Mouse (Mus musculus) heart, embryonic 14.5 days (tissue): Measurements from ENCODE around the gene Washc3. TPM values are rescaled to one million over a fixed set of nuclear protein-coding genes. Genes with fewer than 3 reads are reported as not detected.

ENCODE experiments used
- ATAC-seq: fragments of 200-750 bp; cut with Nextera tagmentation; 2 replicates; pipeline ENCODE4 v1.8.0; 2017; ENCODE audit warnings: low read depth, moderate TSS enrichment; ENCODE audit not compliant: insufficient number of reproducible peaks, insufficient read depth, low FRiP score
- H3K27ac ChIP-seq, 2 experiments: fragments of 200-500 bp in 1 of 2; fragments of 300-500 bp in 1 of 2; sonication (generic) in 1 of 2; replicated peaks in 1 of 2; 2 replicates each; pipeline ENCODE4 v1.5.1; 2012 to 2014; ENCODE audit warnings: low read depth in 2 of 2, low read length in 2 of 2, control low read depth in 1 of 2, mild to moderate bottlenecking in 1 of 2, mixed read lengths in 1 of 2; ENCODE audit not compliant: control insufficient read depth in 1 of 2, insufficient read depth in 1 of 2
- H3K27me3 ChIP-seq: fragments of 300-500 bp; sonication (generic); 2 replicates; pipeline ENCODE4 v1.6.1; 2014; ENCODE audit warnings: mild to moderate bottlenecking, low read length, control low read depth; ENCODE audit not compliant: control insufficient read depth, insufficient read depth
- H3K36me3 ChIP-seq: fragments of 300-500 bp; sonication (generic); 2 replicates; pipeline ENCODE4 v1.6.1; 2014; ENCODE audit warnings: mild to moderate bottlenecking, control low read depth, low read length, mixed read lengths; ENCODE audit not compliant: control insufficient read depth, insufficient read depth
- H3K4me1 ChIP-seq, 2 experiments: fragments of 200-500 bp in 1 of 2; fragments of 300-500 bp in 1 of 2; sonication (generic) in 1 of 2; 2 replicates each; pipeline ENCODE4 v1.6.1; 2012 to 2014; ENCODE audit warnings: low read length in 2 of 2, control low read depth in 1 of 2, mixed read lengths in 1 of 2; ENCODE audit not compliant: control insufficient read depth in 2 of 2, insufficient read depth in 2 of 2
- H3K4me2 ChIP-seq: fragments of 300-500 bp; sonication (generic); 2 replicates; pipeline ENCODE4 v1.6.1; 2014; ENCODE audit warnings: mild to moderate bottlenecking, low read length
- H3K4me3 ChIP-seq, 2 experiments: fragments of 200-500 bp in 1 of 2; fragments of 300-500 bp in 1 of 2; sonication (generic) in 1 of 2; 2 replicates each; pipeline ENCODE4 v1.5.1; 2012 to 2014; ENCODE audit warnings: low read length in 2 of 2, mild to moderate bottlenecking in 2 of 2, control low read depth in 1 of 2, low read depth in 1 of 2, moderate library complexity in 1 of 2; ENCODE audit not compliant: control insufficient read depth in 1 of 2, insufficient read depth in 1 of 2
- H3K9ac ChIP-seq: fragments of 300-500 bp; sonication (generic); 2 replicates; pipeline ENCODE4 v1.6.1; 2014; ENCODE audit warnings: mild to moderate bottlenecking, low read length
- H3K9me3 ChIP-seq: fragments of 300-500 bp; sonication (generic); 2 replicates; pipeline ENCODE4 v1.6.1; 2016; ENCODE audit warnings: low read length, control low read depth; ENCODE audit not compliant: control insufficient read depth
- WGBS: fragments of 180-500 bp; shearing (Covaris S2); extraction: QIAGEN DNeasy Blood & Tissue Kit; methylation state at CpG from one replicate; pipeline ENCODE4 v1.1.7; 2014; 5-methylcytosine and 5-hydroxymethylcytosine counted together
- polyA plus RNA-seq: library from polyadenylated mRNA; unstranded; fragments of >200 nt; fragmentation: Nextera tagmentation; extraction: Ambion mirVana; gene quantifications from 2 replicates; pipeline ENCODE4 v1.2.1, GENCODE M21; 2014

Gene Washc3
- polyA plus RNA-seq, 1 experiment from 2014 or later, result 55.0 TPM

DNA sequence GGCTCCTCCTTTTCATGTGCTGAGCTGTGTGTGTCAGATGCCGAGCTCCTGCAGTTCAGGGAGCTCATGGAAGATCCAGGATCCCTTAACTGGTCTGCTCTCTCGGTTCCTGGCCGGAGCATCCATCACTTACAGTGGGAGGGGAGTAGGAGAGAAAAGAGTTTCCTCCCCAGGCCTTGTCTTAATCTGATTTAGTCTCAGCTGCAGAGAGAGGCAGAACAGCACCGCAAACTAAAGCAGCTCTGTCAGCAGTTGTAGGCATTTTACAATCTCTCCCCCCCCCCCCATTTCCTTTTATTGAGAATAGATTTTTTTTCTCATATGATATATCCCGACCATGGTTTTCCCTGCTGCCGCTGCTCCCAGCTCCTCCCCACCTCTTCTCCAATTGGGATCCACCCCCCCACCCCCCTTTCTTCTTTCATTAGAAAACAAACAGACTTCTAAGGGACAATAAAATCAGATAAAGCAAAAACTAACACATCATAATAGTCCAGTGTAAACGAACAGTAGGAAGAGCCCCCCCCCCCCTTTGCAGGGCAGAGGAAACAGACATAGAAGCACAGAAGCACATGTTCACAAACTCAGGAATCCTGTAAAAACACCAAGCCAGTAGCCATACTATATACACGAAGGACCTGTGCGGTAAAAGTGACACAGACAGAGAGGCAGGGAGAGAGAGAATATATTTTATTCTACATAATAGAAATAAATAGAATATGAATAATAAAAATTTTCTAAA is 51.4 kb downstream of the Washc3 start:
- Histone ChIP-seq H3K27ac (no peak overlapping the region), H3K27me3 (no peaks in the 10 kb centered on the region), H3K4me1 (no peaks in the 10 kb centered on the region), H3K36me3 (no peaks in the 10 kb centered on the region), H3K9ac (no peak overlapping the region), H3K4me3 (no peak overlapping the region), H3K9me3 (no peaks in the 10 kb centered on the region), H3K4me2 (no peak overlapping the region)
- no peak for ATAC-seq
- 54% methylated on average over 9 of the region's 9 CpGs for WGBS

DNA sequence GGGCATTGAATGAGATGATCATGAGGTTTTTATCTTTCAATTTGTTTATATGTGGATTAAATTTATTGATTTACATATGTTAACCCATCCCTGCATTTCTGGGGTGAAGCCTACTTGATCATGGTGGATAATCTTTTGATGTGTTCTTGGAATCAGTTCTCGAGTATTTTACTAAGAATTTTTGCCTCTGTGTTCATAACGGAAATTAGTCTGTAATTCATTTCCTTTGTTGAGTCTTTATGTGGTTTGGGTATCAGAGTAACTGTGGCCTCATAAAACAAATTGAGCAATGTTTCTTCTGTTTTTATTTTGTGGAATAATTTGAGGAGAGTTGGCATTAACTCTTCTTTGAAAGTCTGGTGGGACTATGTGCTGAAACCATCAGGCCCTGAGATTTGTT is 54.7 kb downstream of the Washc3 start:
- Histone ChIP-seq H3K36me3 (no peaks in the 10 kb centered on the region), H3K9ac (no peak overlapping the region), H3K4me1 (no peaks in the 10 kb centered on the region), H3K4me3 (no peak overlapping the region), H3K27me3 (no peaks in the 10 kb centered on the region), H3K9me3 (no peaks in the 10 kb centered on the region), H3K4me2 (no peak overlapping the region), H3K27ac (no peak overlapping the region)
- 87% methylated on average over 2 of the region's 2 CpGs for WGBS
- no peak for ATAC-seq

DNA sequence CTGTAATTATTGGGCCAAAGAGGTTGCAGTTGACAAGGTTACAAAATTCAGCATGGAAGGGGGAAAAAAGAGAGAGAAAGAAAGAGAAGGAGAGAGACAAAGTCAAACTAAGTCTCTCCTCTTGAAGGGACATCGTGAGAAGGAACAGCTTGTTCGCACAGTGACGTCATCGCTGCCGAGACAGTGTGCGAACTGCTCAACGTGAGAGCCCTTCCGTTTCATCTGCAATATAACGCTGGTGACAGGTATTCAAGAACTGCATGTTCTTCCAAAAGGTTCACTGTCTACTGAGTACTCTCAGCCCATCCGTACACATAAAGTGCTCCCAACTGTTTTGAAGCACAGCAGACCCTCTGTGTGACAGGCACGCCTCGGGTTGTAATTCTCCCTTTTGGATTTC is 59.4 kb downstream of the Washc3 start:
- peak overlapping the region; percentile 51 for H3K4me2 ChIP-seq
- no peak for ATAC-seq
- WGBS, result 36% methylated on average over 12 of the region's 12 CpGs
- no peaks in the 10 kb centered on the region for H3K9me3 ChIP-seq
- H3K4me1 ChIP-seq, result no peaks in the 10 kb centered on the region
- peak overlapping the region; percentile 1 to 8; a peak in 2 of 4 replicates for H3K4me3 ChIP-seq
- H3K27me3 ChIP-seq, result no peaks in the 10 kb centered on the region
- H3K27ac ChIP-seq, result no peak overlapping the region
- H3K36me3 ChIP-seq, result no peaks in the 10 kb centered on the region
- no peak overlapping the region for H3K9ac ChIP-seq

DNA sequence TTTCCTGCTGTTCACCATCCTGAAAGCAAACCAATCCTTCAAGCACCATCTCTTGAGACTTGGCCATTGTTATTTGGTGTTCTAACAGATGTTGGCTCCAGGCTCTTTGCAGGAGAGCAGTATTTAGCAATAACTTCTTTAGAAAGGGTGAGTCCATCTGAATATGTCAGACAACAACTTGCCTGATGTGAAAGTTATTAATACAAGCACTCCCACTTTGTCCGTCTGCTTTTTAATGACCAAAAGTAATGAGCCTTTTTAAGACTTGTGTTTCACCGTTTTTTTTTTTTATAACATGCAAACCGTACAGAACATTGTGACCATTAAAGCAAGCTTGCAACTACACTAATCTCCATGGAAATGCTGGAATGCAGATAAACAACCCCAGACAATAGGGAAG is 60.3 kb downstream of the Washc3 start:
- H3K9ac ChIP-seq, result no peak overlapping the region
- no peak for ATAC-seq
- no peaks in the 10 kb centered on the region for H3K36me3 ChIP-seq
- H3K4me3 ChIP-seq, result no peak overlapping the region
- H3K27ac ChIP-seq, result no peak overlapping the region
- H3K9me3 ChIP-seq, result no peaks in the 10 kb centered on the region
- H3K4me2 ChIP-seq, result no peak overlapping the region
- WGBS, result 71% methylated on average over 3 of the region's 3 CpGs
- no peaks in the 10 kb centered on the region for H3K27me3 ChIP-seq
- no peaks in the 10 kb centered on the region for H3K4me1 ChIP-seq

DNA sequence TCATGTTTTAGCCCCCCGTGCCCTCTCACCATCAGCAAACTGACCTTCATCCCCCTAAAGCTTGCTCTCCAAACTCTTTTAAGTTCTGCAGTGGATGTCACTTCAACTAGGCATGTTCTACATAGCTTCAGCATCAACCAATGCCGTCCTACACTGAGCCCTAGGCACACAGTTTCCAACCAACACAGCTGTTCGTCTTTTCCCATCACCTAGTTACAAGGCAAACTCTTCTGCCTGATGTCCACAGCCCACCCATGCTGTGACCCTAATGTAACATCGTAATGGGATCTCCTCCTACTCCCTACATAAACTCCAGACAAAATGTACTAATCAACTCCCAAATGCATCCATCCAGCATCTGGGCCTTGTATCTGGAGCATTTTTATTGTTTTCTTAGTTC is 62.5 kb downstream of the Washc3 start:
- ATAC-seq, result no peak
- no peaks in the 10 kb centered on the region for H3K36me3 ChIP-seq
- H3K4me2 ChIP-seq, result no peak overlapping the region
- H3K9ac ChIP-seq, result no peak overlapping the region
- H3K9me3 ChIP-seq, result no peaks in the 10 kb centered on the region
- no peak overlapping the region for H3K4me3 ChIP-seq
- H3K4me1 ChIP-seq, result no peaks in the 10 kb centered on the region
- 58% methylated on average over 4 of the region's 4 CpGs for WGBS
- no peaks in the 10 kb centered on the region for H3K27me3 ChIP-seq
- no peak overlapping the region for H3K27ac ChIP-seq

DNA sequence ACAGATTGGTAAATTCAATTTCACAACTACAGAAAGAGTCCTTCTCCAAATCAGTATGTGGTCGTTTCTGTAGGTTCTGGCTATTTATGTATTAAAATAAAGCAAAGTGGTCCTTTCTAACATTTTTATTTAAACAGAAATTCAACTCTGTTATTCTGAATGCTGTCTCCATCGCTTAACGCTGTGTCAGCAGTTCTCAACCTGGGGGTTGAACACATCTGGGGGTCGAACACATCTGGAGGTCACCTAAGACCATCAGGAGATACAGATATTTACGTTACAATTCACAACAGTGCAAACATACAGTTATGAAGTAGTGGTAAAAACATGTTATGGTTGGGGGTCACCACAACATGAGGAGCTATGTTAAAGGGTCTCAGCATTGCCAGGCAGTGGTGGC is 73.2 kb downstream of the Washc3 start:
- H3K4me2 ChIP-seq, result no peak overlapping the region
- no peaks in the 10 kb centered on the region for H3K27me3 ChIP-seq
- H3K4me3 ChIP-seq, result no peak overlapping the region
- H3K9me3 ChIP-seq, result no peaks in the 10 kb centered on the region
- H3K9ac ChIP-seq, result no peak overlapping the region
- no peaks in the 10 kb centered on the region for H3K4me1 ChIP-seq
- H3K36me3 ChIP-seq, result no peaks in the 10 kb centered on the region
- 78% methylated on average over 5 of the region's 5 CpGs for WGBS
- H3K27ac ChIP-seq, result no peak overlapping the region
- ATAC-seq, result no peak

DNA sequence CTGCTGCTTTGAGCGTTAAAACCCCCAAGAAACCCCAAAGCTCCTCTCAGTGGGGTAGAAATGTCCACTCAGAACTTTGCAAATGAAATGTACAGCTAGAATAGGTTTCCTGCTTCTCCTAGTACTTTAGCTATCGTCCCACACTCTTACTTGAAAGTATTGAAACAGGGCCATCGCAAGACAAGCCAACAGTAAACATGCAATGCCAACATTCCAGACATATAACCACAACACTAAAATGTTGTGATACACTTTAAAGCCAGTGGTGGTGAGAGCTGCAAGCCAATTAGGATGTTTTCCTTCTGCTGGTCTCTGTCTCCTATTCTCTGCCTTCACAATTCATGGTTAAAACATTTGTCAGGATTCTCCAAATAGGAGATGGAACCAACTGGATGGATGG is 80.8 kb downstream of the Washc3 start:
- H3K36me3 ChIP-seq, result no peaks in the 10 kb centered on the region
- H3K27me3 ChIP-seq, result no peaks in the 10 kb centered on the region
- H3K9ac ChIP-seq, result no peak overlapping the region
- no peak for ATAC-seq
- no peaks in the 10 kb centered on the region for H3K9me3 ChIP-seq
- no peak overlapping the region for H3K27ac ChIP-seq
- no peak overlapping the region for H3K4me2 ChIP-seq
- 88% methylated on average over 3 of the region's 3 CpGs for WGBS
- H3K4me3 ChIP-seq, result no peak overlapping the region
- no peaks in the 10 kb centered on the region for H3K4me1 ChIP-seq

DNA sequence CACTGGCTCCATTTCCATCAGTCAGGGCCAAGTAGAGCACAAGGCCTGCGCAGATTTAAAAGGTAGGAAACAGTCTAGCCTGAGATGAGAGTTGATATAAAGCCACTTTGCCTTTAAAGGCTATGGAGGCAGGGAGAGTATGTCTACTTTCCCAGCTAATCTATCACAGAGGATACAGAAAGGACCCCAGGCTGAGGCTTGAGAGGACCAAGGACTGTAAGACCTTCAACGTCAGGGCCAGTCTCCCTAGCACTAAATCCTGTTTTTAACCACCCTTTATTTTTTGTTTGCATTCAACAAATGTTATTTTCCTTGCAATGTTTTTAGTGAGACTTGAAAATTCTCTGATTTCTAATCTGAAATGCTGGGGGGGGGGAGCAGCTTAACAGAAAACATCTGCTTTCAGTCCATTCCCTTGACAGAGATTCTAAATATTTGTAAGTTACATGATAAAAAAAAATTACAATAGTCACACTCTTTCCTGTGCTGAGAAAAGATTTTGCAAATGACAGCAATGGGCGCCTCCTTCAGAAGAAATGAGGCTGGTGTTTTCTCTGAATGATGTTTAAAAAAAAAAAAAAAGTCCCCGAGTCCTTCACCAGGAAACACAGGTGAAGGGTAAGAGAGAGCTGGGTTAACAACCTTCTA is 83.6 kb downstream of the Washc3 start:
- Histone ChIP-seq H3K4me3 (no peak overlapping the region), H3K27ac (no peak overlapping the region), H3K4me1 (no peaks in the 10 kb centered on the region), H3K36me3 (no peaks in the 10 kb centered on the region), H3K9me3 (no peaks in the 10 kb centered on the region), H3K27me3 (no peaks in the 10 kb centered on the region), H3K4me2 (no peak overlapping the region), H3K9ac (no peak overlapping the region)
- WGBS, result 73% methylated on average over 4 of the region's 4 CpGs
- no peak for ATAC-seq
